Mouse (Mus musculus): ENCODE results near the gene Nptx2.

GRCm38 (mm10) chr5:144515241-144515640 lies 30.5 kb upstream of the Nptx2 start:
- TF ChIP-seq EP300 (IDR thresholded peaks at IDR 0.05; ENCODE audit: low read depth) (no peak), CTCF (IDR thresholded peaks at IDR 0.05; ENCODE audit: low read depth) (no peak)

Measured in liver, embryonic 14.5 days (tissue).